Mouse (Mus musculus) adrenal gland, adult 2 months (tissue): ENCODE measurements around the gene Vmn1r21. TPM values are rescaled to one million over a fixed set of nuclear protein-coding genes. Genes with fewer than 3 reads are reported as not detected.

Experiments
- polyA plus RNA-seq: library from polyadenylated mRNA; depleted of rRNA; stranded (reverse); fragments of >200 nt; gene quantifications from 2 replicates; pipeline ENCODE4 v1.2.3, GENCODE M21; 2012; rRNA removed
- total RNA-seq, 2 experiments: library from RNA; stranded (reverse); gene quantifications; 2 replicates each; pipeline ENCODE4 v1.2.3; 2021

Gene Vmn1r21
- total and polyA plus RNA-seq, 3 experiments: not detected

Other genes starting within 250 kb of the Vmn1r21 start
- gene Pyurf, start 158.3 kb downstream of the Vmn1r21 start, total RNA-seq: 10 to 100 TPM; 17.2 to 19.8 TPM
- gene Pyurf, start 158.3 kb downstream of the Vmn1r21 start, polyA plus RNA-seq: 41.4 and 42.3 TPM in 2 replicates
- 10 to 100 TPM; 15.5 to 17.6 TPM for gene Lancl2, start 147.8 kb downstream of the Vmn1r21 start, total RNA-seq
- gene Lancl2, start 147.8 kb downstream of the Vmn1r21 start, polyA plus RNA-seq: 2.4 and 2.9 TPM in 2 replicates
- gene Vopp1, start 25.2 kb downstream of the Vmn1r21 start, total RNA-seq: 10 to 100 TPM; 12.7 to 17.3 TPM
- gene Vopp1, start 25.2 kb downstream of the Vmn1r21 start, polyA plus RNA-seq: 8.5 and 10.6 TPM in 2 replicates
- gene Vmn1r22, start 57.7 kb upstream of the Vmn1r21 start, total RNA-seq: not detected
- gene Vmn1r22, start 57.7 kb upstream of the Vmn1r21 start, polyA plus RNA-seq: not detected in 2 replicates
- not detected for gene Vmn1r23, start 76.5 kb upstream of the Vmn1r21 start, total RNA-seq
- gene Vmn1r23, start 76.5 kb upstream of the Vmn1r21 start, polyA plus RNA-seq: not detected in 2 replicates
- not detected for gene Vmn1r24, start 111.2 kb upstream of the Vmn1r21 start, total RNA-seq
- not detected in 2 replicates for gene Vmn1r24, start 111.2 kb upstream of the Vmn1r21 start, polyA plus RNA-seq
- not detected for gene Vmn1r25, start 130.5 kb upstream of the Vmn1r21 start, total RNA-seq
- gene Vmn1r25, start 130.5 kb upstream of the Vmn1r21 start, polyA plus RNA-seq: not detected in 2 replicates
- gene Vmn1r26, start 164.8 kb upstream of the Vmn1r21 start, total RNA-seq: not detected
- gene Vmn1r26, start 164.8 kb upstream of the Vmn1r21 start, polyA plus RNA-seq: not detected in 2 replicates